Mouse (Mus musculus) liver, embryonic 18 days (tissue): ENCODE measurements around the gene Kdsr. TPM values are rescaled to one million over a fixed set of nuclear protein-coding genes. Genes with fewer than 3 reads are reported as not detected.

Experiments
- polyA plus RNA-seq: library from polyadenylated mRNA; depleted of rRNA; stranded (reverse); fragments of >200 nt; gene quantifications from 2 replicates; pipeline ENCODE4 v1.2.3, GENCODE M21; 2012; rRNA removed

The Kdsr gene
- polyA plus RNA-seq, result 2.5 and 2.6 TPM in 2 replicates

GRCm38 (mm10) chr1:106759572-106760435, at the start of gene Kdsr:
TSS of gene Kdsr (minus strand) at chr1:106759727.

GRCm38 (mm10) chr1:106796542-106796924, 37.0 kb upstream of the Kdsr start, which contains the start of gene Vps4b:
TSS of gene Vps4b (minus strand) at chr1:106796728.

GRCm38 (mm10) chr1:106713621-106714529, 45.7 kb downstream of the Kdsr start, which contains the start of gene Bcl2:
TSS of gene Bcl2 (minus strand) at chr1:106714274.

Other genes with a start within 250 kb of the Kdsr start
- gene Bcl2, start 45.5 kb downstream of the Kdsr start, polyA plus RNA-seq, result 0.35 and 0.40 TPM in 2 replicates
- 12.2 and 13.6 TPM in 2 replicates for gene Vps4b, start 37.0 kb upstream of the Kdsr start, polyA plus RNA-seq
- gene Serpinb5, start 101.4 kb upstream of the Kdsr start, polyA plus RNA-seq, result 0.01 TPM in 2 replicates
- gene Serpinb12, start 174.7 kb upstream of the Kdsr start, polyA plus RNA-seq, result not detected in 2 replicates
- gene Serpinb13, start 221.3 kb upstream of the Kdsr start, polyA plus RNA-seq, result not detected in 2 replicates